Mouse (Mus musculus) neural tube, embryonic 10.5 days (tissue): ENCODE results near the gene Tekt2.

Source experiments
- DNase-seq: peaks from one replicate; pipeline ENCODE4 v3.0.0-alpha.2; 2017; ENCODE audit warnings: low spot score; ENCODE audit errors: extremely low spot score

Tekt2 gene

DNA sequence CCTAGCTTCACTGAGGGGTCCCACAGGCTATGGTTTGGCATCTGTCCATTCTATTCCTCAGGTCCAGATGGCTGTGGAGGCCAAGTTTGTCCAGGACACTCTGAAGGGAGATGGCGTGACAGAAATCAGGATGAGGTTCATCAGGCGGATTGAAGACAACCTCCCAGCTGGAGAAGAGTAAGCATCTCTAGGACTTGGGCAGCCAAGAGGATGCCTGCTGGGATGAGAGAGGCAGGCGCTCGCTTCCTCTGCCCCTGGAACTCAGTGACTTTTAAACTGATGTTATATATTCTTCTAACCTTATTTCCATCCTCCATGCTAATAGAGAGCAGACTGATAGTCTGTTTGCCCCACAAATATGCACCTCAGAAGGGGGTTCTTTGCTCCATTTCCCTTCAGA is 50.4 kb downstream of the Tekt2 start:
- no peak for DNase-seq

GRCm38 (mm10) chr4:126273753-126274152 is 51.7 kb downstream of the Tekt2 start:
- no peak for DNase-seq
